Mouse (Mus musculus) T-cell, adult 66 days (primary cell): ENCODE results near the gene Pts. TPM values are rescaled to one million over a fixed set of nuclear protein-coding genes. Genes with fewer than 3 reads are reported as not detected.

Source experiments
- total RNA-seq, 2 experiments: library from RNA; stranded (reverse); gene quantifications; 3 replicates in 1 of 2; 4 replicates in 1 of 2; pipeline ENCODE4 v1.2.4; 2023

Gene Pts
- total RNA-seq, result 10 to 100 TPM; 44.3 to 47.3 TPM

GRCm38 (mm10) chr9:50528293-50528892 is at the start of gene Pts:
TSS of gene Pts (minus strand) at chr9:50528724.

GRCm38 (mm10) chr9:50561145-50561917 is 32.8 kb upstream of the Pts start, which contains the start of gene Tex12:
TSS of gene Tex12 (minus strand) at chr9:50561325.

GRCm38 (mm10) chr9:50555094-50555446 is 26.5 kb upstream of the Pts start, which contains the start of gene Bco2:
TSS of gene Bco2 (minus strand) at chr9:50555181.

GRCm38 (mm10) chr9:50554241-50555093 is 25.9 kb upstream of the Pts start, which contains the start of gene Il18:
TSS of gene Il18 (plus strand) at chr9:50554827.

GRCm38 (mm10) chr9:50494311-50494710 is 34.2 kb downstream of the Pts start, which contains the start of gene Plet1:
TSS of gene Plet1 (plus strand) at chr9:50494525.

Other genes starting within 250 kb of the Pts start
- 1,000 to 10,000 TPM; 1,956 to 2,009 TPM for gene Rpl10-ps3, start 183.8 kb downstream of the Pts start, total RNA-seq
- not detected for gene Plet1, start 34.2 kb downstream of the Pts start, total RNA-seq
- 1 to 10 TPM; 1.8 to 2.5 TPM for gene Il18, start 26.1 kb upstream of the Pts start, total RNA-seq
- not detected for gene Bco2, start 26.5 kb upstream of the Pts start, total RNA-seq
- gene Tex12, start 32.6 kb upstream of the Pts start, total RNA-seq, result not detected
- 10 to 100 TPM; 58.0 to 63.2 TPM for gene Sdhd, start 75.1 kb upstream of the Pts start, total RNA-seq
- 10 to 100 TPM; 37.2 to 49.8 TPM for gene Timm8b, start 75.2 kb upstream of the Pts start, total RNA-seq
- gene Pih1d2, start 88.6 kb upstream of the Pts start, total RNA-seq, result 1 to 10 TPM in 1 of 2 experiments, not detected in 1; 1.2 TPM
- 10 to 100 TPM; 35.8 to 41.2 TPM for gene Nkapd1, start 88.7 kb upstream of the Pts start, total RNA-seq
- 10 to 100 TPM; 25.8 to 43.8 TPM for gene Dlat, start 131.1 kb upstream of the Pts start, total RNA-seq
- gene Dixdc1, start 210.8 kb upstream of the Pts start, total RNA-seq, result not detected
- gene 2310030G06Rik, start 217.8 kb upstream of the Pts start, total RNA-seq, result not detected
- 1 to 10 TPM in 1 of 2 experiments, not detected in 1; 1.1 TPM for gene Cryab, start 222.6 kb upstream of the Pts start, total RNA-seq
- not detected for gene Hspb2, start 223.6 kb upstream of the Pts start, total RNA-seq
- 10 to 100 TPM in 1 of 2 experiments, 1 to 10 TPM in 1; 6.1 to 11.2 TPM for gene Fdxacb1, start 239.5 kb upstream of the Pts start, total RNA-seq
- 10 to 100 TPM; 17.8 to 21.1 TPM for gene Alg9, start 246.3 kb upstream of the Pts start, total RNA-seq
- gene 1110032A03Rik, start 246.8 kb upstream of the Pts start, total RNA-seq, result 10 to 100 TPM; 11.5 to 11.6 TPM